Mouse (Mus musculus): ENCODE data around the gene Cx3cl1.

The Cx3cl1 gene

DNA sequence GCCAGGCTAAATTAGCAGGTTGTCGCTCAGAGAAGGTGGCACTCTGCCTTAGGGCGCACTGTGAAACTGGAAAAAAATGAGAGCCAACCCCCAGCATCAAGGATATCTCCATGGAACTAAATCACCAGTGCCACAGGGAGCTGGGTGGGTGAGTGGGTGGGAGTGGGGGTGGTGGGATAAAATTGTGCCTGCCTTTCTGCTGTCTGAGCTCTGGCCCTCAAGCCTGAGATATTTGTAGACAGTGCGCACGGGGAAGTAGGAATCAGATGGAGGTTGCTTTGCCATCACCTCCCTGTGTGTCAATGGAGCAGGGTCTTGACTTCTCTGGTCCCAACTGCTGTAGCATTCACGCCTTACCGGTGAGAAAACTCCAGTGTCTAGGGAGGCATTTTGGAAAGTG is 1.2 kb downstream of the Cx3cl1 start:
- in situ Hi-C loops (cut with MboI, MseI), result no loop called here

GRCm38 (mm10) chr8:94773700-94774171 is 1.9 kb downstream of the Cx3cl1 start:
- in situ Hi-C loops (cut with MboI, MseI), result no loop called here

DNA sequence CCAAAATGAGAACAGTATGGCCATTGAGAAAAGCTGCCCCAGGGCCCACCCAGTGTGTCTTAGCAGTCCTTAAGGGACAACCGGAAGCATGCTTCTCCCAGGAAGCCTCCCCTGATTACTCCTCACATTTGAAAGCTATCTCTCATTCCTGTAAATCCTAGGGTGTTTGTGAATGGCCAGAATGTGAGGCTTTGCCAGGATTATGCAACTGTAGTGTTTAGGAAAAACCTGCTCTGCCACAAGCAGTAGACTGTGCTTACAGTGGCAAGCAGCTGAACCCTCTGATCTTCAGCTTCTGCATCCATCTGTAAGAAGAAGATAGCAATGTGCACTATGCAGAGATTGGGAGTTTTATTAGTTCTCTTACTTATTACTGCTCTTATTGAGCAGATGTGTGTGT is 2.8 kb downstream of the Cx3cl1 start:
- in situ Hi-C loops (cut with MboI, MseI), result no loop called here

- in situ Hi-C loops (cut with MboI, MseI), result no loop called here
These were observed 4.5 kb downstream of the Cx3cl1 start for GRCm38 (mm10) chr8:94776346-94776745.

DNA sequence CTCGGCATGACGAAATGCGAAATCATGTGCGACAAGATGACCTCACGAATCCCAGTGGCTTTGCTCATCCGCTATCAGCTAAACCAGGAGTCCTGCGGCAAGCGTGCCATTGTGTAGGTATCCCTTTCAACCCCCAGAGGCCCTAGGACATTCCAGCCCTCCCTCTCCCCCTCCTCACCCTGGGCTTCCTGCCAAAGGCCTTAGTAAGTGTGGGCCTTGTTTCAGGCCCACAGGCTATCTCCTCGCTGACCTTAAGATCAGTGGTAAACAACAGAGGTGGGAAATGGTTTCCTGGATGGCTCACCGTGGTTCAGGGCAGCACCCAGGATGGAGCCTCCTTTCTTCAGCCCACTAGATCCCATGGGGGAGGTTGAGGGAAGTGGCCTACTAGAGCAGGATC is 6.2 kb downstream of the Cx3cl1 start:
- in situ Hi-C loops (cut with MboI, MseI), result no loop called here

DNA sequence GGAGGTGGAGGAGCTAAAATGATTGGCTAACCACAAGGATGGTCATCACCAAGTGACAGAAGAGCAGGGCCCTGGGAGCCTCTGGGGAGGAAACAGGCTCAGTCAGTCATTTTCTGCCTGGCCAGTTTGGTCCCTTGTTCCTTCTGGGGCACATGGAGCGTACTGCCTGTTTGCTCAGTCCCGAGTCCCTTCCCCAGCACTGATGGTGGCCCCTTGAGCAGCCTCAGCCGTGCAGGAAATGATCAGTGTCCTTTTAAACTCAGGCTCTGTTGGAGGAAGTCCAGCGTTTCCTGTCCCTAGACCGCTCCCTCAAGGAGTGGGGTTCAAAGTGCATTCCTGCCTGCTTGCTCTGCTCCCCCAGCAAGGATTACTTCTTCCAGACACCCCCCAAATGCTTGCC is 6.7 kb downstream of the Cx3cl1 start:
- in situ Hi-C loops (cut with MboI, MseI), result no loop called here

GRCm38 (mm10) chr8:94778895-94779533 is 7.2 kb downstream of the Cx3cl1 start:
- in situ Hi-C loops (cut with MboI, MseI), result no loop called here

- in situ Hi-C loops (cut with MboI, MseI), result loop anchor here (5.0 kb wide), 1 partner anchor 38 kb away; no protein-coding TSS in a partner anchor
These were observed 7.9 kb downstream of the Cx3cl1 start for GRCm38 (mm10) chr8:94779534-94780294.

DNA sequence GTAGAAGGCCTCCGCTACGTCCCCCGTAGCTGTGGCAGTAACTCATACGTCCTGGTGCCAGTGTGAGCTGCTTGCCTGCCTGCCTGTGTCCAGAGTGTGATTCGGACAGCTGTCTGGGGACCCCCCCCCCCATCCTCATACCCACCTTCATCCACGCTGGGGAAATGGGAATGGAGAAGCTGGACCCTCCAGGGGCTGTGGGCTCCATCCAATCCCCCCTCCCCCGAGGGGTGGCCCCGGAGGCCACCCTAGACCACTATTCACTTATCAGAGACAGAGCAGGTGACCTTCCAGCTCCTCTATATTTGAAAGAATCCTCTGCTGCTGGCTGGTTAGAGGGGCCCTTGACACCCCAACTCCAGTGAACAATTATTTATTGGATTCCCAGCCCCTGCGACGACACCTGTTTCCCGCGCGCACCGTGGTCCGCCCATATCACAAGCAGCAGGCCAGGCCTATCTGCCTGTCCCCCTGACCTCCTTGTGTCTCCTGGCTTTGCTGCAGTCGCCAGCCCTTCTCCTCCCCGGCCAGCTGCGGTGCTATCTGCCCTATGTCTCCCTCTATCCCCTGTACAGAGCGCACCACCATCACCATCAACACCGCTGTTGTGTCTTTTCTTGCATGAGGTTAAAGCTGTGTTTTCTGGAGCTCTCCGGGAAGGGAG is 8.8 kb downstream of the Cx3cl1 start:
- in situ Hi-C loops (cut with MboI, MseI), result loop anchor here (5.0 kb wide), 1 partner anchor 37 kb away; no protein-coding TSS in a partner anchor

GRCm38 (mm10) chr8:94781155-94781837 is 9.5 kb downstream of the Cx3cl1 start:
- in situ Hi-C loops (cut with MboI, MseI), result loop anchor here (5.0 kb wide), 1 partner anchor 36 kb away; no protein-coding TSS in a partner anchor

- in situ Hi-C loops (cut with MboI, MseI), result loop anchor here (5.0 kb wide), 1 partner anchor 35 kb away; no protein-coding TSS in a partner anchor
These were observed 10.0 kb downstream of the Cx3cl1 start for GRCm38 (mm10) chr8:94781838-94782235.

DNA sequence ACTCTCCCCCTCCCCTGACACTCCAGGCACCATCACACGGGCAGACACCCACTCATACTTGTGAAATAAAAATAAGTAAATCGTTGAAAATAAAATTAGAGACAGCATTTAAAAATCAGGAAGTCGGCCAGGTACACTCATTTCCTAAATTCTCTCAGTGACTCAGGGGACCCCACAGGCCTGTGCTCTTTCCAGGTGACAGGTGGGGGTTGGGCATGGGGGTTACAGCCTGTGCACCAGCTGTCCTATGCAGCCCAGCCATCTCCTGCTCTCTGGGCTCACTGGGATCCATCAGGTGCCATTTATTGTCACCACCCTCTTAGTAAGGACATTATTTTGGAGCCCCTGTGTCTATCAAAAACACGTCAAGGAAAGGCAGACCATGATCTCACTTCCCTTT is 12.1 kb downstream of the Cx3cl1 start:
- in situ Hi-C loops (cut with MboI, MseI), result loop anchor here (5.0 kb wide), 1 partner anchor 33 kb away; no protein-coding TSS in a partner anchor

DNA sequence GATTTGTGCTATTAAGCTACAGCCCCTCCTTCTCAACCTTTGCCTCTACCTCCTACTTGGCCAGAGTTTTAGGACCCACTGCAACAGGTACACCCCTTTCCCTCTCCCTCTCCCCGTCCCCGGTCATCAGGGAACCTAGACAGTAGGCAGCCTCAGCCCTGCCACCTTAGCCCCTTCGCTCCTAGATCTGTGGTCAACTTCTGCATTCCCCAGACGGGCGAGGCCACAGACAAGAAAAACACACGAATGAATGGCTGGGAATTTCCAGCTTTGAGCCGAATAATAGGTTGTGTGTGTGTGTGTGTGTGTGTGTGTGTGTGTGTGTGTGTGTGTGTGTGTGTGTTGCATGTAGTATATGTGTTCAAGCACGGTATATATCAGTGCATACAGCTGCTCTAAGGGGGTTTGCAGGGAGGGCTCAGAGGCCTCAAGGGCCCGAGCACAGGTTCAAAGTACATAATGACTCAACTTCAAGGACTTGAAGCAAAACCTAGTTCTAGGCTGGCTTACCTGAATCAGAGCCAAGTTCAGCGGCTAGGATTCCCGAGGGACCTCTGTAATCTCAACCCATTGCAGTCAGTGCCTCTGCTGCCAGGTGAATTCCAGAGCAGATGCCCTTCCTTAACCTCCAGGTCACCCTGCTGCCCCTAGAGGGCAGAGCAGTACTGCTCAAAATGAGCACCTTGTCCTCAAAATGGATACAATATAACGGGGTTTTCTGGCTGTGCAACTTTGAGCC is 13.6 kb downstream of the Cx3cl1 start:
- in situ Hi-C loops (cut with MboI, MseI), result no loop called here

- in situ Hi-C loops (cut with MboI, MseI), result no loop called here
These were observed 14.3 kb downstream of the Cx3cl1 start for GRCm38 (mm10) chr8:94785995-94786595.

GRCm38 (mm10) chr8:94787524-94788501 is 16.0 kb downstream of the Cx3cl1 start:
- in situ Hi-C loops (cut with MboI, MseI), result no loop called here

DNA sequence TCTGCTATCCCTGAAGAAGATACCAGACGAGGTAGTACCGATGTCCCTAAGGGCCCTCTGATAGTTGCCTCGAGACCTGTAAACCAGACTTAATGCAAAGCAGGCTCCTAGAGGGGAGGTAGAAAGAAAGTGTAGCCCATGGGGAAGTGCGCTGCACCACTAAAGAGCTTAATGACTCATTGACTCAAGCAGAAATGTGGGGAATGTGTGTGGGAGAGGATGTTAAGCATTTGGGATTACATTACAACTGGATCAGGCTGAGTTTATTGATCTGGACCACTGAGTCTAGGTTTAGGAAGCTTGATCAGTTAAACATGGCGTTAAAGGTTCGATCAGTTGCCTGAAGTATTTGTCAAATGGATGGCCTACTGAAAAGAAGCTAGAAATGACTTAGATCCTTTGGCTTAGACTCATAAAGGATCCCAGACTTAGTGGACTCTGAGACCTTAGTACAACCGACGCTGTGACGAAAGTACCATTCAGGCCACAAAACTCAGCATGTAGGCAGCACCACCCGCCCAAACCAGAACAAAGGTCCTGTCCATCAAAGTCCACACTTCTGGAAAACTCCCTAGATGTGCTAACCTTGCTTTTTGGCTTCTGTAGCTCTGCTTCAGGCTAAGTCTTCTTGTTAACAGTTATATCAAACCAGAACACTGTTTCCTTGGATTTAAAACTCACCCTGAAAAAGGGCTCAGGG is 17.6 kb downstream of the Cx3cl1 start:
- in situ Hi-C loops (cut with MboI, MseI), result no loop called here

DNA sequence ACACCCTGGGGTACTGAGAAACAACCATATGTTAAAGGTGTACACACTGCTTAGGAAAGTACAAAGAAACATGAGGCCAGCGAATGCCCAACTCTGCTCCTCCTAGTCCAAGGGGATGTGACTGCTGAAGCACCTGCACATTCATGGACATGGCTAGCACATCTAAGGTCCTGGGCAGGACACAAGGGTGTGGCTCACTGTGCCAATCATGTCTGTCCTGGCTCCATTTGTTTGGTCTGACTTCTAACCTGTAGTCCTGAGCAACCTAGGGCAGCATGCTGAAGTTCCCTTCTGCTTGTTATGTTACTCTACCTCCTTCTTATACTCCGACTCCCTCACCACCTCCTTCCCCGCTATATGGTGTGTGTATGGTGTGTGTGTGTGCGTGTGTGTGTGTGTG is 22.6 kb downstream of the Cx3cl1 start:
- in situ Hi-C loops (cut with MboI, MseI), result no loop called here

GRCm38 (mm10) chr8:94794782-94795181 is 23.0 kb downstream of the Cx3cl1 start:
- in situ Hi-C loops (cut with MboI, MseI), result no loop called here
